In the genomic region with DNA sequence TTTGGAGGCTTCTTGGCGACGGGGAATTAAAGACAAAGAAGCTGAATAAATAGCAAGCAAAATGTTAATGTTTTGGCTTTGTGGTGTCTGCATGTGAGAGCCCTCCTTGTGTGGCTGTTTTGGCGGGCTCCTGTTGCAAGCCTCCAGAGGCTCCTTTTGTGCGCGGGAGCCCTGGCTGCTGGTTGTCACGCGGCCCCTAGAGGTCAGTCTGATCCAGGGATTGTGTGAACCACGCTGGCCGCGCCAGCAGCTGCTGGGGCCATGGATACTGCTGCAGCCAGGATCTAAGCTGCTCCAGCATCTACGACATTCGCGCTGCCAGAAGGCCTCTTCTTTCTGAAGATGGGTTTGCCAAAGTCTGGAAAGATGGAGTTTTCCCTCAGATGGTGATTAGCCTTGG, we compare ENCODE assay signal across 8 mouse cellular contexts.
DNase-seq lines count a peak whose midpoint lies in the region; ATAC-seq and TF ChIP-seq lines count a peak whose summit lies in the region.

No protein-coding gene starts in this region.

- ATAC-seq in hindbrain, embryonic 12.5 days (ENCODE audit: low FRiP score), result peak; percentile 56; the same call in 1 of the 2 replicates
- peak; percentile 65 for ATAC-seq in megakaryocyte-erythroid progenitor cell, adult 5-6 weeks (replicated peaks; ENCODE audit: low FRiP score, low TSS enrichment, poor library complexity, severe bottlenecking)

- H3K9ac ChIP-seq in hindbrain, embryonic 12.5 days, result no peak overlapping the region

- H3K27ac ChIP-seq in embryonic fibroblast, embryonic 13.5 days (ENCODE audit: insufficient read depth, low read length), result no peak overlapping the region
- H3K27ac ChIP-seq in hindbrain, embryonic 12.5 days, result no peak overlapping the region

- TF ChIP-seq POLR2A in embryonic fibroblast, embryonic 13.5 days (IDR thresholded peaks at IDR 0.05; ENCODE audit: low read depth, low read length), result no peak

- WGBS in hindbrain, embryonic 12.5 days, result 46% methylated on average over 13 of the region's 13 CpGs

- H3K4me2 ChIP-seq in hindbrain, embryonic 12.5 days (replicated peaks), result no peak overlapping the region

- H3K9me3 ChIP-seq in hindbrain, embryonic 12.5 days (replicated peaks), result no peaks in the 10 kb centered on the region

- no peaks in the 10 kb centered on the region for H3K4me1 ChIP-seq in embryonic fibroblast, embryonic 13.5 days (ENCODE audit: control insufficient read depth, insufficient read depth, low read length)
- H3K4me1 ChIP-seq in hindbrain, embryonic 12.5 days, result no peaks in the 10 kb centered on the region

- intact Hi-C loops in heart, postnatal 25 days (cut with DNase I), result no loop called here

- TF ChIP-seq CTCF in embryonic fibroblast, embryonic 13.5 days (IDR thresholded peaks at IDR 0.05; ENCODE audit: borderline replicate concordance, insufficient read depth, low read length), result 0 out of 2 replicates have a peak, but pooled peaks have one; percentile 16

- DNase-seq in heart, adult 8-10 months (ENCODE audit: low spot score), result peak; percentile 19
- no peak for DNase-seq in heart, postnatal 25 days (ENCODE audit: low spot score)
- DNase-seq in NIH3T3 (ENCODE audit: low read depth), result peak; percentile 16
- DNase-seq in MN1 (ENCODE audit: low spot score), result no peak
- no peak for DNase-seq in thymus, postnatal 14 days

- H3K4me3 ChIP-seq in embryonic fibroblast, embryonic 13.5 days (ENCODE audit: insufficient read depth, low read length), result no peak overlapping the region
- H3K4me3 ChIP-seq in hindbrain, embryonic 12.5 days, result no peak overlapping the region

- no peaks in the 10 kb centered on the region for H3K27me3 ChIP-seq in hindbrain, embryonic 12.5 days

- no peaks in the 10 kb centered on the region for H3K36me3 ChIP-seq in hindbrain, embryonic 12.5 days

Comparison
In these comparisons a context has a peak if more than half of its experiments do, and no peak if none do; other contexts are left out.
1. DNase-seq: peak in heart, adult 8-10 months (single experiment) and NIH3T3 (single experiment); none in heart, postnatal 25 days (single experiment), MN1 (single experiment) and thymus, postnatal 14 days (single experiment).